Mouse (Mus musculus) A20 (cell line): ENCODE results near the gene Gm11492.

Experiments
- DNase-seq: peaks from one replicate; pipeline ENCODE4 v3.0.0-alpha.2; 2011; ENCODE audit warnings: low read depth, low spot score

The Gm11492 gene

DNA sequence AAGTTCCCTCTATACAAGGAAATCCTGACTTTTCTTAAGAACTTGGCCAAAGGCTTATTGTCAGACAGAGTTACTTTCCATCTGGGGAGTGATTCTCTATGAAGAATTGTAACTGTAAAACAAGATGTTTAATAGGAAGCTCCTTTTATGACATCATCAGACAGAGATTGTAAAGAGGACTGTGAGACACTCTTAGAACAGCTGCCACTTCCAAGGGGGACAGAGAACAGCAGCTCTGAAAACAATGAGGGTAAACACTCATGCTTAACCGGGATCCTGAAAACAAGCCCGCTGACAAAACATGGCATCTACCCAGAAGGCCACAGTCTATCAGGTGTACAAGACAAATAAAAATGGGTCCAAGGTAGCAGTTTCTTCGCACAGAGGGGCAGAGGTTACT is at the start of gene Gm11492:
Gm11492 (plus strand) TSS at position 153 of the 400 bp plus-strand sequence.
- DNase-seq: no peak

- DNase-seq: peak; percentile 73
Observed at GRCm38 (mm10) chr11:87519260-87519659, 47.2 kb upstream of the Gm11492 start.

DNA sequence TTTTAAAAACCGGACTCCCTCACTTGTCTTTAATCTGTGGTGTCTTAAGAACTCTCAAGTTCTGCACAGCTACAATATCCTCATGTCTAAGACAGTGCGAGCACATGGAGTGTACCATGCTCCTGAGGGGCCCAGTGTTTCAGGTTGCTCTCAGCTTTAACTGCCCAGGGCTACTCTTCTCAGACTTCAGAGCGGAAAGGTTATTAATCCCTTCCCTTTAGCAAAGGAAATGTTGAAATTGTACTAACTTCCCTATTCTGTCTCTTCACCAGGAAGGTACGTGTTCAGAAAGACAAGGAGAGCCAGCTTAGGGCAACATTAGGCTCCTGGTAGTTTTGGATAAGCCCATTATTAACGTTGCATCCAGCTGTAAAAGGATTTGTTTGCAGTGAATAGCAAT is 43.0 kb upstream of the Gm11492 start:
- DNase-seq: no peak

DNA sequence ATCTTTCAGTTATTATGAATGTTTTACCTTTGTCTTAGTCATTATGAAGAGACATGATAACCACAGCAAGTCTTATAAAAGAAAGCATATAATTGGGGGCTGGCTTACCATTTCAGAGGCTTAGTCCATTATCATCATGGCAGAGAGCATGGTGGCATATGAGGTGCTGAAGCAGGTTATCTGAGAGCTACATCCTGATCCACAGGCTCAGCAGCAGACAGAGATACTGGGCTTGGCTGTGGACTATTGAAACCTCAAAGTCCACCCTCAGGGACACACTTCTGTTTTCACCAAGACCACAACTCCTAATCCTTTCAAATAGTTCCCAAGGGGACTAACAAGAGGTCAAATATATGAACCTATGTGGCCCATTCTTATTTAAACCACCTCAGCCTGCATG is 42.5 kb upstream of the Gm11492 start:
- no peak for DNase-seq

DNA sequence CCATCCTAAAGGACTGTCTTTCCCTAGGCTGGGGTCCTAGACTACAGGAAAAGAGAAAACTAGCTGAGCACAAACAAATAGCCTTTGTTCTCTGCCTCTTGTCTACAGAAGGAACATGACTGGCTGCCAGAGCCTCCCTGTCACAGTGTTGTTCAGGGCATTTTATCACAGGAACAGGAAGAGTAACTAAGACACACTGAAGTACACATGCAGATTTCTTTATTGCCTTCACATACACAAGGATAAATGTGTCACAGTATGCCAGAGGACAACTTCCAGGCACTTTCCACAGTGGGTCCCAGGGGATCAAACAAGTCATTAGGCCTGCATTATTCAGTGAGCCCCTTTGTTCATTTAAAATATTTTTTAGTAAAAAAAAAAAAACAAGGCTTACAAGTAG is 41.7 kb upstream of the Gm11492 start:
- no peak for DNase-seq

- DNase-seq: peak; percentile 54
Observed at GRCm38 (mm10) chr11:87527364-87527763, 39.1 kb upstream of the Gm11492 start.

DNA sequence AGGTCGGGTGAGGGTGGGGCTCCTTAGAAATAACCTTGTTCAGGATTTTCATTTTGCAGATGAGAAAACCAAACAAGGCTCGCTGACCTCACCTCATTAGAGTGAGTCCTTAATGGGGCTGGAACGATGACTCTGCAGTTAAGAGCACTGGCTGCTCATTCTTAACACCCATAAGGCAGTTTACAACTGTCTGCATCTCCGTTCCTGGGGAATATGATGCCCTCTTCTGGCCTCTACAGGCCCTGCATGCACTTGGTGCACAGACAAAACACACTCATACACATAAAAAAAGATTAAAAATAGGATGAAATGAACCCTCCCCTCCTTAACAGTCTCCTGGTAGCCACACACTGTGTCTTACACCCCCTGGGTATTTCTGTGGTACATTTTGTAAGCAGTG is 38.5 kb upstream of the Gm11492 start:
- DNase-seq: peak; percentile 61

GRCm38 (mm10) chr11:87531695-87532094 is 34.8 kb upstream of the Gm11492 start:
- peak; percentile 45 for DNase-seq

GRCm38 (mm10) chr11:87542285-87542684 is 24.2 kb upstream of the Gm11492 start:
- no peak for DNase-seq

DNA sequence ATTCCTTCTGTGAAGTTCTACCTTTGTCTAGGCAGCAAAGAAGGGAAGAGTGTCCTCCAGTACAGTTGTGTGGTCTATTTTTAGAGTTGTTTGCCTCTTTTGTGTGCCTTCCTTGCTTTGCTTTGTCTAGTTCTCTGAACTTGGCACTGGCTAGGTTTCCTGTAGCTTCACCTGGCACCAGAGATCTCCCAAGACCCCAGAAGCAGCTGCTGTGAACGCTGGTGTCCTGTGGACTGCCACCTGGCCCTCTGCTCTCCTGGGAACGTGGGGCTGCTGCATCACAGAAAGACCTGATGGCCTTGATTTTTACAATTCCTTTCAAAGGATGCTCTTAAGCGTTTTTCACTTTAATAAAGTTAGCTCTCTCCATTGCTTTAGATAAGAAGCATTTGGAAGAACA is 23.5 kb upstream of the Gm11492 start:
- DNase-seq: no peak

DNA sequence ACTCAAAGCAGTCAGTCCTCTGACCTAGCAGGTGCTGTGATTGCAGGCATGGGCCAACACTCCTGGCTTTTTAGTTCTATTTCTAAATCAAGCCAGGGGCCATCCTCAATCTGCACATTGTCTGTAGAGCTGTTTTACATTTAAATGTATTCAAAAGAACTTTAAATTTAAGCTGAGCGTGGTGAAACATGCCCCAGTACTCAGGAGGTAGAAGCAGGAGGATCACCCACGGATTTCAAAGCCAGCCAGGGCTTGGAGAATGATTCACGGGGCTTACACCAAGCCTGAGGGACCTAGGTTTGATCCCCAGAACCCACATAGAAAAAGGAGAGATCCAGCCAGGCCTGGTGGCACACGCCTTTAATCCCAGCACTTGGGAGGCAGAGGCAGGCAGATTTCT is 13.1 kb upstream of the Gm11492 start:
- no peak for DNase-seq

- DNase-seq: no peak
Observed at GRCm38 (mm10) chr11:87554386-87554785, 12.1 kb upstream of the Gm11492 start.

DNA sequence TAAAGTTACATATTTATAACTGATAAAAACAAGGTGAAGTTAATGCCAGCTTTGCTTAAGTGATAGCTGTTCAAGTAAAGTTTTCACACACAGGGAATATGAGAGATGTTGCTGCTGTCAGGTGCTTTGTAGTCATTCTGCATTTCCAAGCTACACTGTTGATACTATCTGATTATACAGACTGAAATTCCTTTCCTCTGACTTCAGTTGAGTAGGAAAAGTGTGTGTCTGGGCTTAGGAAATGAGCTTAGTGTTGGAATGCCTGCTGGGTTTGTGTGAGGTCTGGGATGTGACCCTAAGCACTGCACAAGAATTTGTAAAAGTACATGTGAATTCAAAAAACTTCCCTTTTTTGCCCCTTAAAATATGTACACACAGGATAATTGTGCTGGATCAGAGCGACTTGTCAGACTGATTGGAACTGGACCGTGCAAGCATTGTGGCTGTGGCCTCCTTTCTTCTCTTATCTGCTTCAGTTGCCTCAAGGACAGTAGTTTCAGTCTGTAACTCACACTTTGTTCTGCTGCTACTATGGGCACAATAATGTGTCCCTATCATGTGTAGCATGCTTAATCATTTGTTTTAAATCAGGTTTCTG is 11.2 kb upstream of the Gm11492 start:
- DNase-seq: no peak

- no peak for DNase-seq
Observed at GRCm38 (mm10) chr11:87561208-87561607, 5.2 kb upstream of the Gm11492 start.

DNA sequence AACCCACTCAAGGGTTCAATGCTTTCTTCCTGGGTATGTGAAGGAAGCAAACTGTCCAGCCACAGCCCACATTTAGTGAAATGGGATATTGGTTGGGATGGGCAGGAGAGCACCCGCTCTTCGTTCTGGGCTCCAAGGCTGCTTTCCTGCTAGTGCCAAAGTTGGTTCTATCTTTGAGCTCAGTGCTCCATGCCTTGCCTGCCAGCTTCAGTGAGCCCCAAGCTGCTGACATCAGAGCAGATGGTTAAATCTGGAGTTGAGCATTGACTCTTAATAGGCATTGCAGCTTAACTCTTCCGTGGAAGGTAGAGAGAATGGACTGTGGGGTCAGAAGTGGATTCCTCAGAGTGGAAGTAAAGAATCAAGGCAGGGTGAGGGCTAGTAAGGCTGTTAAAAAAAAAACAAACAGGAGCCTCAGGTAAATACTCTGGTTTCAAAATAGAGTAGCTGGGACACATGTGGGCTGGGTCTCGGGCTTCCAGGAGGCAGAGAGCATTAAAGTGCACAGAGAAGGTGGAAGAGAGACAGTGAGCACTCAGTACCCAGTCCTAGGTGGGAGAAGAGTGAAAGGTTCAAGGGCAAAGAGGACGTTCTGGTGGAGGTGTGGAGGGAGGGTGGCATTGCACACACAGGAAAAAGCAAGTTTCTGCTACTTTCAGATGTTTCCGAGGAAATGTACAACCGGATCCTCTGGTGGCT is 2.0 kb downstream of the Gm11492 start, which contains the start of gene Sept4:
Sept4 (plus strand) TSS at position 649 of the 699 bp plus-strand sequence.
- DNase-seq: no peak

- no peak for DNase-seq
Observed at GRCm38 (mm10) chr11:87570743-87571142, 4.3 kb downstream of the Gm11492 start.

GRCm38 (mm10) chr11:87571361-87571950 is 5.0 kb downstream of the Gm11492 start:
- no peak for DNase-seq

DNA sequence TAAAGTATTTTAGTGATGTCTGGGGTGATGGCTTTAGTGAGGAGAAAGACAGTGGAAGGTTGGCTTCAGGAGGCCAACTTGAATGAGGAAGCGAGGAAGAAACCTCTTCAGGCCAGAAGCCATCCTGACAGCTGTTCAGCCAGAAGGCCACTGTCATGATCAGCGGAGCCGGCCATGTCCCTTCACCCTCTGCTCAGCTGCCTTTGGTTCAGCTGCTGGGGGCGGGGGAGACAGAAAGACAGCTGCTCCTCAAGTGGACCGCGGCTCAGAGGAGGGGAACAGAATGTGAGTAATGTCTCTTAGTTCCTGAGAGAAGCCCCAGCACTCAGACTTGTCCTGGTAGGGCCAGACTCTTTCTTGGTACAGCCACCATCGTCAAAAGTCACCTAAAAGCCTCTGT is 7.3 kb downstream of the Gm11492 start:
- DNase-seq: peak; percentile 18

GRCm38 (mm10) chr11:87574520-87575180 is 8.2 kb downstream of the Gm11492 start:
- no peak for DNase-seq

GRCm38 (mm10) chr11:87577601-87578248 is 11.3 kb downstream of the Gm11492 start:
- DNase-seq: no peak

DNA sequence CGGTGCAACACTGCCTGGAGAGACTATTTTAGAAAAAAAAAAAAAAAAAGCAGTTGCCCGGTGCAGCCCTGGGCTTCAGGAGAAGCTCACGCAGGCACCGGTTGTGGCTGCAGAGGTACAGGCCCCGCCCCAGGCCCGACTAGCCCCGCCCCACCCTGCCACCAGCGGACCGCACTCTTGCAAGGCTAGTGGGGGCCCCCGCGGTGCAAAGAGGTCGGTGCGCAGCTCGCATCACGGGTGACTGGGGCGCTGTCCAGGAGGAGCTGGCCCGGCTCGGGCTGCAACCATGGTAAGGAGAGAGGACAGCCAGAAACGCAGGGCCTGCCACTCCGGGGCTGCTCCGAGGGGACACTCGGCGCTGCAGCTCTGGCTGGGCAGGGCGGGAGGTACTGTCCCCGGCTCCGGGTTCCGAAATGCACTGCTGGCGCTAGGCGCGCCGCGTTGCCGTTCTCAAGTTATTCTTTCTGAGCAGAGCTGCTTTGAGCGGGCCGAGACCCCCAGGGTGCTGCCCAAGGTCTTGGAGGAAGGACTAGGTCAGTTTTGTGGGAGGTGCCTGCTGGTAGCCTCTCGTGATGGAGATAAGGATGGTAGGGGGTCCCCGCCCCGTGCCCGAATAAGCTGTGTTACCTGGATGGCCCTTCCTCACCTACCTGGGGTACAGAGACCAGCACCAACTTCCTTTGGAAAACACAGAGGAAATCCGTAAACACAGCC is 12.0 kb downstream of the Gm11492 start:
- DNase-seq: no peak
